Mouse (Mus musculus) G1E (cell line): ENCODE measurements at regions not wholly inside any gene's neighbourhood (a gene's known extent, or its start where the extent isn't known, plus 50 kb on each side); places are given as distances from the start of the nearest gene placed in this dataset.

ENCODE experiments used
- ATAC-seq: 2 replicates; pipeline ENCODE4 v1.8.0; 2016; ENCODE audit warnings: mild to moderate bottlenecking; ENCODE audit not compliant: insufficient number of reproducible peaks, poor library complexity, low FRiP score, severe bottlenecking; ENCODE audit errors: extremely low read depth
- DNase-seq: peaks from one replicate; pipeline ENCODE4 v3.0.0; 2012; ENCODE audit warnings: low spot score
- H3K27me3 ChIP-seq: 2 replicates; pipeline ENCODE4 v1.6.1; 2012; ENCODE audit warnings: mild to moderate bottlenecking, low read length, inconsistent platforms; ENCODE audit not compliant: insufficient read depth
- H3K36me3 ChIP-seq: replicated peaks from 2 replicates; pipeline ENCODE3; 2012; ENCODE audit warnings: mild to moderate bottlenecking, inconsistent platforms
- H3K4me1 ChIP-seq: 2 replicates; pipeline ENCODE4 v1.6.1; 2012; ENCODE audit warnings: low read depth, low read length, inconsistent platforms, mixed read lengths; ENCODE audit not compliant: insufficient read depth
- H3K4me3 ChIP-seq: 2 replicates; pipeline ENCODE4 v1.5.1; 2012; ENCODE audit warnings: low read depth, mild to moderate bottlenecking, inconsistent platforms, low read length, moderate library complexity, mixed read lengths
- H3K9me3 ChIP-seq: replicated peaks from 2 replicates; pipeline ENCODE4 v1.6.1; 2012; ENCODE audit warnings: inconsistent platforms
- CTCF ChIP-seq: IDR thresholded peaks from 2 replicates; pipeline ENCODE4 v1.5.1; 2012; ENCODE audit warnings: low read depth, low read length, inconsistent platforms, mixed read lengths
- GATA1 ChIP-seq: IDR thresholded peaks from 2 replicates; pipeline ENCODE4 v1.6.1; 2012; ENCODE audit warnings: borderline replicate concordance, low read length, inconsistent platforms, mixed read lengths
- GATA2 ChIP-seq: IDR thresholded peaks from 2 replicates; pipeline ENCODE4 v1.6.1; 2012; ENCODE audit warnings: low read depth, low read length, inconsistent platforms, borderline replicate concordance
- POLR2AphosphoS5 ChIP-seq: IDR thresholded peaks from 2 replicates; pipeline ENCODE4 v1.6.1; 2012; ENCODE audit warnings: low read depth, low read length, inconsistent platforms; ENCODE audit not compliant: insufficient replicate concordance
- TAL1 ChIP-seq: conservative IDR thresholded peaks from 2 replicates; pipeline ENCODE4 v1.6.1; 2012; ENCODE audit warnings: low read depth, low read length, inconsistent platforms, mixed read lengths

- Histone ChIP-seq H3K4me1 (no peaks in the 10 kb centered on the region), H3K36me3 (no peaks in the 10 kb centered on the region), H3K9me3 (no peaks in the 10 kb centered on the region), H3K4me3 (no peak overlapping the region), H3K27me3 (no peaks in the 10 kb centered on the region)
- no peak for ATAC-seq
- DNase-seq: no peak
- TF ChIP-seq POLR2AphosphoS5 (no peak), GATA2 (no peak), GATA1 (no peak), TAL1 (no peak), CTCF (no peak)
Measured at GRCm38 (mm10) chr1:182224836-182225235, 57.8 kb downstream of the Degs1 start.

GRCm38 (mm10) chr1:182223815-182224214 lies 58.8 kb downstream of the Degs1 start:
- no peaks in the 10 kb centered on the region for H3K36me3 ChIP-seq
- no peaks in the 10 kb centered on the region for H3K4me1 ChIP-seq
- 0 out of 2 replicates have a peak, but pooled peaks have one; percentile 15 for ATAC-seq
- no peaks in the 10 kb centered on the region for H3K9me3 ChIP-seq
- no peak overlapping the region for H3K4me3 ChIP-seq
- TF ChIP-seq GATA2 (no peak), TAL1 (no peak), CTCF (no peak), POLR2AphosphoS5 (no peak), GATA1 (no peak)
- DNase-seq: no peak
- H3K27me3 ChIP-seq: no peaks in the 10 kb centered on the region
